Mouse (Mus musculus) lung, adult 2 months (tissue): ENCODE data around the gene Art4.

ENCODE experiments used
- CTCF ChIP-seq: fragments of 200-500 bp; IDR thresholded peaks from 2 replicates; pipeline ENCODE4 v1.5.1; 2011; ENCODE audit warnings: mild to moderate bottlenecking, low read length, control low read depth; ENCODE audit not compliant: insufficient read depth
- POLR2A ChIP-seq: fragments of 200-500 bp; IDR thresholded peaks from 2 replicates; pipeline ENCODE4 v1.6.1; 2011; ENCODE audit warnings: low read depth, mild to moderate bottlenecking, control low read depth, low read length, borderline replicate concordance; ENCODE audit errors: extremely low read depth

- no peak for TF ChIP-seq CTCF
- no peak for TF ChIP-seq POLR2A
Measured at GRCm38 (mm10) chr6:136852348-136852747, 5.2 kb downstream of the Art4 start.
